Mouse (Mus musculus) CH12.LX (cell line): ENCODE measurements around the gene Oas2. TPM values are rescaled to one million over a fixed set of nuclear protein-coding genes. Genes with fewer than 3 reads are reported as not detected.

Experiments used
- DNase-seq: peaks from one replicate; pipeline ENCODE4 v3.0.0-alpha.2; 2013; ENCODE audit errors: extremely low read depth
- H3K27ac ChIP-seq: 2 replicates; pipeline ENCODE4 v1.5.1; 2012; ENCODE audit warnings: low read depth, mild to moderate bottlenecking, control low read depth, moderate library complexity; ENCODE audit not compliant: insufficient read depth
- H3K27me3 ChIP-seq: replicated peaks from 2 replicates; pipeline ENCODE3; 2012; ENCODE audit warnings: inconsistent platforms
- H3K36me3 ChIP-seq, 2 experiments: replicated peaks in 1 of 2; 2 replicates each; pipeline versions ENCODE3 to v1.6.1; 2012; ENCODE audit warnings: inconsistent platforms in 1 of 2, low read length in 1 of 2, mild to moderate bottlenecking in 1 of 2, mixed read lengths in 1 of 2, moderate library complexity in 1 of 2; ENCODE audit not compliant: control insufficient read depth in 1 of 2, insufficient read depth in 1 of 2
- H3K4me1 ChIP-seq, 2 experiments: 2 replicates each; pipeline ENCODE4 v1.6.1; 2012; ENCODE audit warnings: inconsistent platforms in 1 of 2, moderate library complexity in 1 of 2; ENCODE audit not compliant: insufficient read depth in 2 of 2, control insufficient read depth in 1 of 2
- H3K4me2 ChIP-seq: 2 replicates; pipeline ENCODE4 v1.6.1; 2012; ENCODE audit warnings: low read depth, mild to moderate bottlenecking, control low read depth; ENCODE audit not compliant: poor library complexity, insufficient read depth, severe bottlenecking
- H3K4me3 ChIP-seq, 3 experiments: fragments of 150-350 bp in 1 of 3; sonication (generic) in 1 of 3; replicated peaks in 1 of 3; 2 replicates each; pipeline versions ENCODE3 to v1.5.1; 2011 to 2012; ENCODE audit warnings: low read depth in 2 of 3, low read length in 2 of 3, mild to moderate bottlenecking in 2 of 3, moderate library complexity in 2 of 3, control low read depth in 1 of 3, improper control_type of control experiment in 1 of 3, inconsistent platforms in 1 of 3, mixed read lengths in 1 of 3; ENCODE audit not compliant: poor library complexity in 1 of 3
- H3K79me2 ChIP-seq: replicated peaks from 2 replicates; pipeline ENCODE4 v1.6.1; 2012; ENCODE audit warnings: mild to moderate bottlenecking, moderate library complexity; ENCODE audit not compliant: control insufficient read depth, poor library complexity, insufficient read depth, severe bottlenecking; ENCODE audit errors: extremely low read depth
- H3K9ac ChIP-seq: 2 replicates; pipeline ENCODE4 v1.6.1; 2012; ENCODE audit warnings: low read depth, mild to moderate bottlenecking, control low read depth, moderate library complexity; ENCODE audit not compliant: insufficient read depth
- H3K9me3 ChIP-seq: replicated peaks from 2 replicates; pipeline ENCODE3; 2012; ENCODE audit warnings: low read length, inconsistent platforms, mixed read lengths
- CHD1 ChIP-seq: IDR thresholded peaks from 2 replicates; pipeline ENCODE4 v1.6.1; 2012; ENCODE audit warnings: low read depth, low read length, improper control_type of control experiment, inconsistent platforms
- E2F4 ChIP-seq: IDR thresholded peaks from 2 replicates; pipeline ENCODE4 v1.6.1; 2011; ENCODE audit warnings: low read depth, low read length, improper control_type of control experiment; ENCODE audit not compliant: insufficient replicate concordance
- EP300 ChIP-seq: IDR thresholded peaks from 2 replicates; pipeline ENCODE4 v1.6.1; 2011; ENCODE audit warnings: low read length, improper control_type of control experiment
- IRF4 ChIP-seq: IDR thresholded peaks from 2 replicates; pipeline ENCODE4 v1.6.1; 2014; ENCODE audit warnings: low read depth, mild to moderate bottlenecking, inconsistent platforms, low read length, improper control_type of control experiment
- JUN ChIP-seq: IDR thresholded peaks from 2 replicates; pipeline ENCODE4 v1.6.1; 2011; ENCODE audit warnings: low read depth, mild to moderate bottlenecking, low read length, improper control_type of control experiment, moderate library complexity; ENCODE audit not compliant: insufficient read depth
- JUND ChIP-seq: conservative IDR thresholded peaks from 2 replicates; pipeline ENCODE4 v1.6.1; 2011; ENCODE audit warnings: low read depth, low read length, improper control_type of control experiment
- KAT2A ChIP-seq: IDR thresholded peaks from 2 replicates; pipeline ENCODE4 v1.6.1; 2012; ENCODE audit warnings: low read length, improper control_type of control experiment, inconsistent platforms; ENCODE audit not compliant: insufficient replicate concordance
- MAX ChIP-seq: IDR thresholded peaks from 2 replicates; pipeline ENCODE4 v1.6.1; 2011; ENCODE audit warnings: low read length, improper control_type of control experiment
- MAZ ChIP-seq: IDR thresholded peaks from 2 replicates; pipeline ENCODE4 v1.6.1; 2012; ENCODE audit warnings: low read depth, mild to moderate bottlenecking, inconsistent platforms, low read length, improper control_type of control experiment, moderate library complexity
- MXI1 ChIP-seq: IDR thresholded peaks from 2 replicates; pipeline ENCODE4 v1.6.1; 2011; ENCODE audit warnings: mild to moderate bottlenecking, low read depth, low read length, improper control_type of control experiment
- MYC ChIP-seq: IDR thresholded peaks from 2 replicates; pipeline ENCODE4 v1.6.1; 2011; ENCODE audit warnings: low read depth, mild to moderate bottlenecking, improper control_type of control experiment, low read length
- NRF1 ChIP-seq: IDR thresholded peaks from 2 replicates; pipeline ENCODE4 v1.6.1; 2014; ENCODE audit warnings: low read depth, mild to moderate bottlenecking, inconsistent platforms, low read length, improper control_type of control experiment, moderate library complexity
- POLR2A ChIP-seq: IDR thresholded peaks from 2 replicates; pipeline ENCODE4 v1.6.1; 2011; ENCODE audit warnings: low read depth, mild to moderate bottlenecking, improper control_type of control experiment, low read length
- POLR2AphosphoS2 ChIP-seq: IDR thresholded peaks from 2 replicates; pipeline ENCODE4 v1.6.1; 2011; ENCODE audit warnings: low read depth, low read length, improper control_type of control experiment
- RAD21 ChIP-seq: IDR thresholded peaks from 2 replicates; pipeline ENCODE4 v1.6.1; 2011; ENCODE audit warnings: low read depth, mild to moderate bottlenecking, low read length, improper control_type of control experiment, moderate library complexity
- RCOR1 ChIP-seq: conservative IDR thresholded peaks from 2 replicates; pipeline ENCODE4 v1.6.1; 2012; ENCODE audit warnings: low read depth, mild to moderate bottlenecking, inconsistent platforms, low read length, improper control_type of control experiment
- SIN3A ChIP-seq: IDR thresholded peaks from 2 replicates; pipeline ENCODE4 v1.6.1; 2012; ENCODE audit warnings: low read length, improper control_type of control experiment, inconsistent platforms
- SMC3 ChIP-seq: IDR thresholded peaks from 2 replicates; pipeline ENCODE4 v1.6.1; 2011; ENCODE audit warnings: low read depth, low read length, improper control_type of control experiment
- TBP ChIP-seq: conservative IDR thresholded peaks from 2 replicates; pipeline ENCODE4 v1.6.1; 2011; ENCODE audit warnings: low read depth, low read length, improper control_type of control experiment
- TCF12 ChIP-seq: IDR thresholded peaks from 2 replicates; pipeline ENCODE4 v1.6.1; 2014; ENCODE audit warnings: low read depth, mild to moderate bottlenecking, inconsistent platforms, low read length, improper control_type of control experiment
- UBTF ChIP-seq: IDR thresholded peaks from 2 replicates; pipeline ENCODE4 v1.6.1; 2012; ENCODE audit warnings: low read depth, mild to moderate bottlenecking, inconsistent platforms, low read length, improper control_type of control experiment, moderate library complexity
- USF1 ChIP-seq: IDR thresholded peaks from 2 replicates; pipeline ENCODE4 v1.6.1; 2014; ENCODE audit warnings: low read depth, mild to moderate bottlenecking, inconsistent platforms, low read length, improper control_type of control experiment
- USF2 ChIP-seq: conservative IDR thresholded peaks from 2 replicates; pipeline ENCODE4 v1.6.1; 2011; ENCODE audit warnings: low read depth, low read length, improper control_type of control experiment
- ZKSCAN1 ChIP-seq: IDR thresholded peaks from 2 replicates; pipeline ENCODE4 v1.6.1; 2012; ENCODE audit warnings: low read depth, inconsistent platforms, low read length, improper control_type of control experiment, borderline replicate concordance
- ZMIZ1 ChIP-seq: IDR thresholded peaks from 2 replicates; pipeline ENCODE4 v1.6.1; 2012; ENCODE audit warnings: low read depth, mild to moderate bottlenecking, inconsistent platforms, low read length, improper control_type of control experiment
- dilution Hi-C: fragments of 300-500 bp; cut with MboI; formaldehyde crosslinking; loops from 2 replicates; pipeline ENCODE4 v1.14.3; 2020; ENCODE audit warnings: low sequenced_read_pairs; ENCODE audit not compliant: extremely low pct_unique_long_range_greater_than_20kb, extremely low pct_ligation_motif_present
- in situ Hi-C: fragments of 300-500 bp; cut with MboI; formaldehyde crosslinking; loops from 3 replicates; pipeline ENCODE4 v1.14.3; 2019; ENCODE audit warnings: low sequenced_read_pairs, low pct_ligation_motif_present, low pct_unique_long_range_greater_than_20kb, mixed read lengths
- polyA plus RNA-seq: library from polyadenylated mRNA; unstranded; fragments of >175 nt; gene quantifications from 2 replicates; pipeline ENCODE4 v1.2.1, GENCODE M21; 2012; ENCODE audit warnings: low read depth; ENCODE audit not compliant: insufficient read length
- total RNA-seq, 2 experiments: library from RNA; depleted of rRNA; stranded (reverse); fragments of 300-350 nt in 1 of 2; fragments of >200 nt in 1 of 2; gene quantifications; 2 replicates each; pipeline ENCODE4 v1.2.3; 2012 to 2014

The Oas2 gene
- total and polyA plus RNA-seq, 3 experiments = not detected

DNA sequence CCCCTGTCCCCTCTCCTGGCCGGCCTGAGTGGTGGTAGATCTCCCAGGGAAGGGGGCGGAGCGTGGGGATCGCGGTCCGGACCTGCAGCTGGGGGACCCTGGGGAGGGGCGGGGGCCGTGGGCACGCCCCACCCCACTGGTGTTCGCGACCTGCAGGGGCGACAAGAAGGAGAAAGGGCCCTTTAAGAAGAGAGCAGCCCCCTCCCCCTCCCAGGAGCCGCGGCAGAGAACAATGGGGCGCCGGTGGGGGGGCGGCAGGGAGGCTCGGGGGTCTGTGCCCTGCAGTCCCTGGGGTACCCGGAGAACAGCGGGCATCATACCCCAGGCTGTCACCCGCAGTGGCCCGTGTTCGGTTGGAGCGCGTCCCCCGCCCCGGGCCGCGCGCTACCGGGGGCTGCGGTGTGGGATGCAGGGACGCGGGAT, 38.8 kb downstream of the Oas2 start:
- TF ChIP-seq POLR2A = no peak
- TF ChIP-seq RCOR1 = no peak
- TF ChIP-seq SIN3A = no peak
- no peak for TF ChIP-seq NRF1
- TF ChIP-seq USF2 = no peak
- no peak for TF ChIP-seq UBTF
- no peak for TF ChIP-seq TCF12
- TF ChIP-seq JUN = no peak
- TF ChIP-seq MYC = no peak
- TF ChIP-seq RAD21 = no peak
- no peak for TF ChIP-seq KAT2A
- TF ChIP-seq TBP = no peak
- TF ChIP-seq MXI1 = no peak
- TF ChIP-seq CHD1 = no peak
- dilution Hi-C loops (no loop called here), in situ Hi-C loops (loop anchor here (5.0 to 25.0 kb wide), 3 partner anchors 34 to 199 kb away; partner anchors contain the start of genes Plbd2 and Slc8b1)
- peak overlapping the region; percentile 50 for H3K4me2 ChIP-seq
- no peaks in the 10 kb centered on the region for H3K79me2 ChIP-seq
- no peak overlapping the region for H3K27ac ChIP-seq
- H3K4me3 ChIP-seq = peak overlapping the region in 2 of 3 experiments; percentile 42 to 49
- peaks cover 14 to 51% of the 10 kb centered on the region in 2 experiments for H3K4me1 ChIP-seq
- DNase-seq = no peak
- 0 out of 2 replicates have a peak overlapping the region, but pooled peaks have one; percentile 8 for H3K9ac ChIP-seq
- no peaks in the 10 kb centered on the region for H3K36me3 ChIP-seq
- peaks cover 11% of the 10 kb centered on the region for H3K27me3 ChIP-seq
- H3K9me3 ChIP-seq = no peaks in the 10 kb centered on the region

DNA sequence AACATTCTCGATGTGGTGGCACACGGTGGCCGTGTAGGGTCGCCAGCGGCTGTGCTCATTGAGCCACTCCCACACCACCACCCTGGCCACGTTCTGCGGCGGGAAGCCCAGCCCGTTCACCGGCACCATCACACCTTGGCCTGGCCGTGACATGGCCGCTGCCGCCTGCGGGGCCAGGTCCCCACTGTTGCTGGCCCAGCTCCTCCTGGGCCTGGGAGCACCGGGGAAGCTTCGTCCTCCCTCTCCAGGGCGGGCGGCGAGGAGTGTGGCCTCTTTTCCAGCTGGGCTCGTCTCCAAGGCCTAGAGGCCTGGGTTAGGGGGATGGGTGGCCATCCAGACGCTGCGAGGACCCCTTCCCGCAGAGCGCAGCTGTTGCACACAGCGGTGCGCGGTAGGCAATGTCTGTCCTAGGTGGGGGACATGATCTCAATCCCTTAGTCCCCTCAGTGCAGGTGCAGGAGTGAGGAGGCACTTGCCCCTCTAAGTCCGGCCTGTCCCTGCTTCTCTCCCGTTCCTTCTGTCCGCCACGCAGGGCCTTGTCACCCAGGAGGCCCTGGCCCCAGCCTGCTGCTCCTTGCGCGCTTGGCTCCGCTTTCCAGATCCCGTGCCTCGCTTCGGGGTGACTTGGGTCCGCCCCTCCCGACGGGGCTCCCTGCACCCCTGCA, 39.4 kb downstream of the Oas2 start:
- dilution Hi-C loops = no loop called here
- Histone ChIP-seq H3K36me3 (no peaks in the 10 kb centered on the region), H3K4me3 (no peak overlapping the region), H3K27ac (no peak overlapping the region), H3K79me2 (no peaks in the 10 kb centered on the region), H3K27me3 (peaks cover 11% of the 10 kb centered on the region), H3K4me2 (no peak overlapping the region), H3K4me1 (peaks cover 14 to 56% of the 10 kb centered on the region in 2 experiments), H3K9me3 (no peaks in the 10 kb centered on the region), H3K9ac (no peak overlapping the region)
- in situ Hi-C loops = loop anchor here (5.0 to 25.0 kb wide), 3 partner anchors 33 to 198 kb away; partner anchors contain the start of genes Plbd2 and Slc8b1
- DNase-seq = no peak
- TF ChIP-seq MXI1 = no peak
- no peak for TF ChIP-seq SIN3A
- no peak for TF ChIP-seq ZMIZ1
- no peak for TF ChIP-seq E2F4
- TF ChIP-seq SMC3 = no peak
- TF ChIP-seq ZKSCAN1 = no peak
- no peak for TF ChIP-seq JUN
- TF ChIP-seq POLR2AphosphoS2 = no peak
- no peak for TF ChIP-seq USF1
- TF ChIP-seq CHD1 = no peak
- no peak for TF ChIP-seq IRF4
- no peak for TF ChIP-seq UBTF
- TF ChIP-seq MAZ = no peak
- no peak for TF ChIP-seq JUND
- no peak for TF ChIP-seq EP300
- no peak for TF ChIP-seq MAX
